Mouse (Mus musculus): ENCODE data around the gene Rasgef1c. TPM values are rescaled to one million over a fixed set of nuclear protein-coding genes. Genes with fewer than 3 reads are reported as not detected.

Rasgef1c gene
- total and polyA plus RNA-seq, 3 experiments = 0.12 to 0.15 TPM; not detected in 1

DNA sequence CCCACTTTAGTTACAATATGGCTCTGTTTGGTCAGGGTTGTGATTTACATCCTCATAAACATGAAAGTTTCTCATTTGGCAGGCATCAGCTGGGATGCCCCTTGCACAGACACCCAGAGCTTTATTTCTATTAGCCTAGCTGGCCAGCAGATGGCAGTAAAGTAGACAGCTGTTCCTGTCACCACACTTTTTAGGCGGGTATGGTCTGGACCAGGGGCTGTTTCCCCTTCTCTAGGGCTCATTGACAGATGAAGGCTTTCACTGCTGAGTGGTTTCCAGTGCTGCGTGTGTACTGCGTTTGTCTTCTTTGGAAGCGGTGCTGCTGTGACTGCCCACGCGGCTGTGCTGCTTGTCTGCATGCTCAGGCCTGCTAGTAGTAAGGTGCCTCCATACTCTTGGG lies 29.7 kb upstream of the Rasgef1c start:
- Histone ChIP-seq H3K27ac (ENCODE audit: control insufficient read depth, low read depth, low read length) (no peak overlapping the region), H3K9me3 (replicated peaks; ENCODE audit: insufficient read depth, low read length) (no peaks in the 10 kb centered on the region), H3K4me1 (ENCODE audit: control insufficient read depth in 1 of 2, insufficient read depth in 2 of 2, low read length in 2 of 2) (peaks cover 5 to 11% of the 10 kb centered on the region in 2 experiments; a peak in 2 of 4 replicates), H3K79me2 (ENCODE audit: control insufficient read depth, insufficient read depth, low read length, poor library complexity) (no peaks in the 10 kb centered on the region), H3K27me3 (ENCODE audit: control insufficient read depth in 1 of 2, insufficient read depth in 2 of 2, low read length in 2 of 2) (no peaks in the 10 kb centered on the region), H3K9ac (ENCODE audit: control insufficient read depth, low read depth, low read length, poor library complexity, severe bottlenecking) (no peak overlapping the region), H3K36me3 (ENCODE audit: control insufficient read depth in 1 of 2, insufficient read depth in 2 of 2, low read length in 2 of 2) (peaks cover 10 to 38% of the 10 kb centered on the region in 2 experiments), H3K4me3 (ENCODE audit: control insufficient read depth in 1 of 2, insufficient read depth in 1 of 2, low read depth in 2 of 2, low read length in 2 of 2) (no peak overlapping the region)
- peak; percentile 82 for DNase-seq (ENCODE audit: low read depth, low spot score)
- TF ChIP-seq SMC3 (IDR thresholded peaks at IDR 0.05; ENCODE audit: low read depth, low read length) = peak; percentile 83
- TF ChIP-seq ZC3H11A (IDR thresholded peaks at IDR 0.05; ENCODE audit: low read depth, low read length) = peak; percentile 33; the same call in 1 of the 2 replicates
- no peak for TF ChIP-seq KAT2A (conservative IDR thresholded peaks at IDR 0.05; ENCODE audit: low read depth, low read length)
- TF ChIP-seq ELF1 (IDR thresholded peaks at IDR 0.05; ENCODE audit: low read depth, low read length) = no peak
- peak; percentile 58 for TF ChIP-seq RAD21 (IDR thresholded peaks at IDR 0.05; ENCODE audit: low read depth, low read length)
- TF ChIP-seq USF1 (IDR thresholded peaks at IDR 0.05; ENCODE audit: low read depth, low read length) = no peak
- TF ChIP-seq ETS1 (IDR thresholded peaks at IDR 0.05; ENCODE audit: low read depth, low read length) = no peak
- TF ChIP-seq SIN3A (IDR thresholded peaks at IDR 0.05; ENCODE audit: low read length) = 0 out of 2 replicates have a peak, but pooled peaks have one; percentile 41
- 0 out of 2 replicates have a peak, but pooled peaks have one; percentile 17 for TF ChIP-seq MXI1 (IDR thresholded peaks at IDR 0.05; ENCODE audit: low read depth, low read length)
- TF ChIP-seq NELFE (IDR thresholded peaks at IDR 0.05; ENCODE audit: low read depth, low read length) = 0 out of 2 replicates have a peak, but pooled peaks have one; percentile 21
- TF ChIP-seq CTCF (IDR thresholded peaks at IDR 0.05 in 2 of 3, conservative IDR thresholded peaks at IDR 0.05 in 1 of 3; ENCODE audit: control insufficient read depth in 1 of 3, insufficient read depth in 1 of 3, low read depth in 2 of 3, low read length in 3 of 3, poor library complexity in 1 of 3, severe bottlenecking in 1 of 3) = peak; percentile 78 to 90 (median 82)
- no peak for TF ChIP-seq MEF2A (IDR thresholded peaks at IDR 0.05; ENCODE audit: extremely low read depth, insufficient replicate concordance, low read depth, low read length, poor library complexity, severe bottlenecking)

- Histone ChIP-seq H3K27ac (ENCODE audit: control insufficient read depth, low read depth, low read length) (no peak overlapping the region), H3K79me2 (ENCODE audit: control insufficient read depth, insufficient read depth, low read length, poor library complexity) (no peaks in the 10 kb centered on the region), H3K36me3 (ENCODE audit: control insufficient read depth in 1 of 2, insufficient read depth in 2 of 2, low read length in 2 of 2) (peaks cover 14 to 35% of the 10 kb centered on the region in 2 experiments), H3K27me3 (ENCODE audit: control insufficient read depth in 1 of 2, insufficient read depth in 2 of 2, low read length in 2 of 2) (no peaks in the 10 kb centered on the region), H3K9ac (ENCODE audit: control insufficient read depth, low read depth, low read length, poor library complexity, severe bottlenecking) (no peak overlapping the region), H3K4me3 (ENCODE audit: control insufficient read depth in 1 of 2, insufficient read depth in 1 of 2, low read depth in 2 of 2, low read length in 2 of 2) (no peak overlapping the region), H3K4me1 (ENCODE audit: control insufficient read depth in 1 of 2, insufficient read depth in 2 of 2, low read length in 2 of 2) (peaks cover 5 to 17% of the 10 kb centered on the region in 2 experiments; a peak in 3 of 4 replicates), H3K9me3 (replicated peaks; ENCODE audit: insufficient read depth, low read length) (no peaks in the 10 kb centered on the region)
- peak; percentile 69 for DNase-seq (ENCODE audit: low read depth, low spot score)
- TF ChIP-seq TCF12 (IDR thresholded peaks at IDR 0.05; ENCODE audit: low read depth, low read length) = peak; percentile 62; the same call in 1 of the 2 replicates
- no peak for TF ChIP-seq CHD2 (IDR thresholded peaks at IDR 0.05; ENCODE audit: low read length)
- TF ChIP-seq TBP (IDR thresholded peaks at IDR 0.05; ENCODE audit: low read depth, low read length) = no peak
- TF ChIP-seq ETS1 (IDR thresholded peaks at IDR 0.05; ENCODE audit: low read depth, low read length) = no peak
- TF ChIP-seq MYB (IDR thresholded peaks at IDR 0.05; ENCODE audit: low read depth, low read length) = peak; percentile 69
- peak; percentile 68 to 85; a peak in 3 of 4 replicates for TF ChIP-seq EP300 (IDR thresholded peaks at IDR 0.05; ENCODE audit: low read depth in 1 of 2, low read length in 2 of 2)
- TF ChIP-seq GATA1 (IDR thresholded peaks at IDR 0.05; ENCODE audit: low read depth, low read length) = peak; percentile 77
- TF ChIP-seq SMC3 (IDR thresholded peaks at IDR 0.05; ENCODE audit: low read depth, low read length) = no peak
- peak; percentile 94 for TF ChIP-seq TAL1 (IDR thresholded peaks at IDR 0.05; ENCODE audit: low read length)
Observed at GRCm38 (mm10) chr11:49872779-49873178, 28.9 kb upstream of the Rasgef1c start.

Measured in MEL (cell line).